Mouse (Mus musculus) 416B (cell line): ENCODE measurements around the gene Ncln.
A peak's percentile ranks its signal among the peaks of the same experiment; 100 is the strongest.

Experiments
- DNase-seq: peaks from one replicate; pipeline ENCODE4 v3.0.0; 2011; ENCODE audit warnings: low read depth

Gene Ncln

DNA sequence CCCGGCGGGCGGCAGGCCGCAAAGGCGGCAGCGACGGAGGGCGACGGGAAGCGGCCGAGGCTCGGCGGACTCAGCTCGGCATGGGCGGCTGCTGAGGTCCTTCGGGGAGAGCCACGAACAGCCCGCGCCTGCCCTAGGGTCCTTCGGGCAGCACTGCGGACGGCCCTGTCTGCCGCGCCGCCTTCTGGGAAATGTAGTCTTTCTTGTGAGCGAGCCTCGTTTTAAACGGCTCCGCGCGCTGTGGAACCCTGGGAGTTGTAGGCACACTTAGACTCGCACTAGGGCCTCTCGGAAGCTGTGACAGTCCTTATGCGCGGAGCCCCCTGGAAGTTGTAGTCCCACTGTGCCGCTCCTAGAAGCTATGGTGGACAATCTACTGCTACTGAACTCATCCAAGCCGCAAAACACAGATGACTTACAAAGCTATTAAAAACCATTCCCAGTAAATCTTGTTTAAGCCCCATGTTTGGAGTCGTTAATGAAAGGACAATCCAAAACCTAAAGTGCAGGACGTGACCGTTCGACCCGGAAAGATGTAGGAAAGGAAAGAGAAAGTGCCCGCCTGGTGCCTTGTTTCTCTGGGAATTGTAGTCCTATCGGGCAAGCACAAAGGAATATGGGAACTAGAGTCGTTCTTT lies at the start of gene Ncln:
TSS of gene Ncln (minus strand) at position 129 of the 638 bp plus-strand sequence.
- DNase-seq: peak; percentile 99

DNA sequence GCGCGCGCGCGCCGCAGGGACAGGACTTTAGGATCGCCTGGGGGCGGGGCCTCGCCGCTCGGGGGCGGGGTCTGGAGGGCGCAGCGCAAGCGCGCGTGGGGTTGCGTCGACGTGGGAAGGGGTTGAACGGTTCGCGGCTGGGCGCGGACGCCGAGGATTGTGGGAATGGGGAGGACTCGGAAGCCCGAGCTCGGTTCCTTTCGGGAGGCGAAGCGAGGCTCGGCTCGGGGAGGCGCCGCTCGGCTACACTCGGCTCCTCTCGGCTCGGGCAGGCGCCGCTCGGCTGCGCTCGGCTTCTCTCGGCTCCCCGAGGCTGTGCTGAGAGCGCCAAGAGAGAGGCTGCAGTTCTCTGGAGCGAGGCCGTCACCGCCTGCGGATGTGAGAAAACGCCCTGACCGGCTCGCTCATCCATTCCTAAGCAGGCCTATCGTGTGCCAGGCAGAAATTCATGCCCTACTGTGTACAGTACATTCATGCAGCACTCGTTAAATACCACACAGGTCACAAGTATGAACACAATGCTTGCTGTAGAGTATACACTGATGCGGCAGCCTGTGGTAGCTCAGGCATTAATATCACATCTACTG lies 49.1 kb upstream of the Ncln start, which contains the start of gene Gna11:
TSS of gene Gna11 (minus strand) at position 30 of the 587 bp plus-strand sequence.
- peak; percentile 98 for DNase-seq

DNA sequence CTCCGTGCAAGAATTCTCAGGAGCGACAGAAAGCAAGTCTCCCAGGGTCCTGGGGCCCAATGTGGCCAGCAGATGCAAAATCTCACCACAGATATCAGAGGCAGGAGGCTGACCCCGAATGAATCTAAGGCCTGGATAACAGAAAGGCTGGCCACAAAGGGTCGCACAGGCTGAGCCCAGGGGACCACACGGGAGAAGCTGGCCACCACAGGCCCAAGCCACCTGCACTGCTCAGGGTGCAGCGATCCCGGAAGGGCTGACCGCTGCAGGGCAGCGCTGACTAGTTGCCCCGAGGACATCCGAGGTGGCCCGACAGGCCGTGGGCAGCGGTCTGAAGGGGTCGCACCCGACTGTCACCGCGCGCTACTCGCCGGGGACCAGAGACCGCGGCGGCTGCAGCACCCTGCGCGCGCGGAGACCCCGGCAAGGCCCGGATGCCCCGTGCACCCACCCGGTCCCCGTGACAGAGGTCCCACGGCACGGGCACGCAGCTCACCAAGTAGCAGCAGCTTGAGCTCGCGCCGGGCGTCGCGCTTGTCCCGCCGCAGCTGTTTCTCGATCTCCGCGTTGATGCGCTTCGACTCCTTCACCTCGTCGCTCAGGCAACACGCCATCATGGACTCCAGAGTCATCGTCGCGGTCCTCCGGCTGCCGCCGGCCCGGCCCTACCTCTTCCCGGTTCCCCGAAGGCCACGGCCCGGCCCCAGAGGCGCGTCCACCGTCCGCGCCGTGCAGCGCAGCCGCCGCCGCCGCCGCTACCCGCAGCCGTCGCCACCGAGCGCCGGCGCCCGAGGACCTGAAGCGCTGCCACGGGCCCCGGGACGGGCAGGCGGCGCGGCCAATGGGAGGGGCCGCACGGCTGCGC lies 48.3 kb upstream of the Ncln start:
- DNase-seq: no peak

DNA sequence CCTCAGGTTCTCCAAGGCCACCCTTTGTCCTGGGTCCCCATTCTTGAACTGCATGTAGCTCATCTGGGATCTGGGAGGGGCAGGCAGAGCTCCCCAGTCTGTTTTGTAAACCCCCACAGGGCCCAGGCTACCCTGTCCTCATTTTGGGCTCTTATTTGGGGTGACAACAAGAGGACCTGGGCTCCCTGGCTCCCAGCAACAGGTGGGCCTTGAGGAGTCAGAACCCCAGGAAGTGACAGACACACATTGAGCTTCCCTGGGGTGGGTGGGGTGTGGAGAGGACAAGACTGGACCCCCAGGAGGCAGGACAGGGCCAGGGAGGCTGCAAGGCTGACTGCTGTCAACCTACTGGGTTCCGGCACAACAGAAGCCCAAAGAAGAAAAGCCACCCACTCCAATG lies 47.4 kb upstream of the Ncln start:
- no peak for DNase-seq

DNA sequence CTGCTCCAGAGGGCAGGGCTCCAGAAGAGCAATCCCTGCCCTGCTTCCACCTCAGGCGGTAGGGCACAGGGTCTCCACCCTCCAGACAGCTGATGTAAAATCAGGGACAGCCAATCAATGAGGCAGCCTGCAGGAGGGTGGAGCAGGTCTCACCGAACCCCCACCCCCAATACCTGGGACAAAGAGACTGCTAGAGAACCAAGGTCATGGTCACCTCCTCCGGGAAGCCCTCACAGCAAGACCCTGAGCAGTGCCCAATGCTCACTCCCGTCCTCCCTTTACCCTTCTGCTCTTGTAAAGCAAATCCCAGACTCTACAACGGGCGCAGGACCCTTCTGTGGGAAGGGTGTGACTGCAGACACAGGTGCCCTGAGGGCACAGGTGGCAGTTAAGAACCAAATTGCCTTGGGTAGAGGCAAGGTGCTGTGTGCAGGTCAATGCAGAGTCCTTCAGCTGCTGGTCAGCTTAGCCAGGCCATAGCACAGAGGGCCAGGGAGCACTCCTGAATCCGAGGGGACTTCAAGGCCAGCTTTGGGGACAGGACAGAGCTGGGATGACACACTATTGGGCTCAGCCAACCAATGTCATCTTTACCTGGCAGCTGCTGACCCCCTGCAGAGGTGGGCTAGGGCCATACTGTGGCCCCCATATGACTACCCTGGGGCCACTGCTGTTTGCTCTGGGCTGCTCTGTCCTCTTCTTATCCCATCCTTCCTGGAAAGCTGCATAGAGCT lies 46.7 kb upstream of the Ncln start:
- DNase-seq: no peak

DNA sequence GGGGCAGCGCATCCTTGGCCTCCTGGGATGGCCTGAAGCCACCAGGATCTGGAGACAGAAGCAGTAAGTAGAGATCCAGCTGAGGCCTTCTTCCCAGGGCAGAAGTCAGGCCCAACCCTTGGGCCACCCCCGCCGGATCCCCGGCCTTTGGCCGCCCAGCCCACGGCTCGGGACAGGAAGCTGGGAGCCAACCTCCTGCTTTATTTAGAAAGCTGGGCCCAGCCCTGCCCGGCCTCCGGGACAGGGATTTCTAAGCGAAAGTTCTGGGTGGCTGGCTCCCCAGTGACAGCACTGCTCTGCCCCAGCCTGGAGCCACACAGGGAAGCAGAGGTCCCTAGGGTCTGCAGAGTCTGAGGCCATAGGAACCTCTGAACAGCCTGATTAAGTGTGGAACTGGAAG lies 45.6 kb upstream of the Ncln start:
- DNase-seq: no peak

DNA sequence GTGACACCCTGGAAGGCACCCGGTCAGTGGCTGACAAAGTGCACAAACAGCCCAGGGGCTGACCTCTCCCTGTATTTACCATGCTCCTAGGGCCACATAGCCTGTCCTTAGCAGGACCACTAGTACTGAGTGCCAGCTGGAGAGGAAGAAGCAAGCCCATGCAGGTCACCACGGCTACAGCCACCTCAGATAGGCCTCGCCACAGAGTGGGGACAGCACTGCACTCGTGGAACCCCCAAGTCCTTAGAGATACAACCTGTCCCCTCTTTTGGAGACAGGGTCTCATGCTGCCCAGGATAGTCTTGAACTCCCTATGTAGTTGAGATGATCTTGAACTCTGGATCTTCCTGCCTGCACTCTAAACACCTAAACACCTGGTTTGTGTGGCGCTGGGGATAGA lies 45.2 kb upstream of the Ncln start:
- no peak for DNase-seq

DNA sequence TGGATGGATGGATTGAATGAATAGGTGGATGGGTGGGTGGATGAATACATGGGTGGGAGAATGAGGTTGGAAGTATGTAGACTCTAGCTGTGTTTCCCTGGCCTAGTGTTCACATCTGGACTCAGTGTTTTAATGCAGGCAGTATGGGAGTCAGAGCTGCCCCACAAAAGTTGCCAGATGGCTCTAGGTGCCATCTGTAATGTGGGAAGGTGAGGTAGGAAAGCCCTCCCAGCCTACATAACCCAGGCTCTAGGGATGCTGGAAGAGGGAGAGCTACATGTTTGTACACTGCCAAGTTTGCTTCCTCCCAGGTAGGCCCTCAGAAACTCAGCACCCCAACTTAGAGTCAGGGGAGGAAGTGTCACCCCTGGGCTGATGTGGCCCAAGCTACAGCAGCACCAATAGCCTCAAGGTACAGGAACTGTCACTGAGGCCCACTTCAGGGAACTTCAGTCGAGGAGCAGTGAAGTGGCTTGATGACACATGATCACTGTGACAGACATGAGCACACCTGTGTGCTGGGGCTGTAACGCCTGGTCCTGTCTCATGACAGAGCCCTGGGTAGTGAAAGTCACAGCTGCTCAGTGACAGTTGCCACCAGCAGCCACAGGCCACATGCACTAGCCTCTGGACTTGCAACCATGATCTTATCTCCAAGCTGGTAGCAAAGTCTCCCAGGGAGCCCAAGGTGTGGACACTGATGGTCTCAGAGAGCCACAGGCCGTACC lies 42.3 kb upstream of the Ncln start:
- DNase-seq: peak; percentile 40

DNA sequence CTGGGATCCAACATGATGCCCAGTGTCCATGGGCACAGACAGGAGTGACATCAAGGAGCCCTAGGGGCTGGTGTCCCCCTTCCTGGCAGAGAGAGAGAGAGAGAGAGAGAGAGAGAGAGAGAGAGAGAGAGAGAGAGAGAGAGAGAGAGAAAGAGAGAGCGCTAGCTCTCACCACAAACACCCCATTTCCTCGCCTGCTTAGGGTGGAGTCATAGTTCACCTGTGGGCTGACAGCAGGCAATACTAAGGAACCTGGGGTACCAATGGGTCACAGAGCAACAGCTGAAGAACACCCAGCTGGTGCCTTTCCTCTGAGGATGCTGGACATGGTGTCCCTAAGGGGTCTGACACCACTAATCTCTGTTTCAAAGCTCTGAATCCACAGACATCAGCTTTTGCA lies 41.2 kb upstream of the Ncln start:
- no peak for DNase-seq

DNA sequence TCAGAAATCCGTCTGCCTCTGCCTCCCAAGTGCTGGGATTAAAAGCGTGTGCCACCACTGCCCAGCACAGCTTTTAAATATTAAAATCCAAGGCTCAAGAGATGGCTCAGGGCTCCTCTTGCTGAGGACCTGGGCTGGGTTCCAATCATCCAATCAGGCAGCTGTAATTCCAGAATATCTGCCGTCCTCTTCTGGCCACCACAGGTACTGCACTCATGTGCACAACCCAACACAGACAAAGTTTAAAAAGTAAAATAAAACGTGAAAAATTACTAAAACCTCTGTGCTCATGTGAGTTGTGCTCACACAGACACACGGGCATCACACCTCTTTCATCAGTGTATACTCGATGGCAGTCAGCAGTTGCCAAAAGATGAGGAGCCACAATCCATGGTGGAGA lies 40.5 kb upstream of the Ncln start:
- DNase-seq: peak; percentile 52

DNA sequence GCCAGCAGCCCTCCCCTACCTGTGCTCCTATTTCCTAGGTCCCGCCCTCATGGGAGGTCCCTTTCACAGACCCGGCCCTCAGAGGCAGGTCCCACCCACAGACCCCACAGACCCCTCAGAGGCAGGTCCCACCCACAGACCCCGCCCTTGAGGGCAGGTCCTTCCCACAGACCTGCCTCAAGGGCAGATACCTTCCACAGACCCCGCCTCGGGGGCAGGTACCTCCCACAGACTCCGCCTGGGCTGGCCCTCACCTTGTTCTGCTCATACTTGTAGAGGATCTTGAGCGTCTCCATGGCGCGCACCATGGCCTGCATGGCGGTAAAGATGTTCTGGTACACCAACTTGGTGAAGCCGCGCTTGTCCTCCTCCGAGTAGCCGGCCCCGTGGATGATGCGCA lies 38.6 kb upstream of the Ncln start:
- DNase-seq: no peak

DNA sequence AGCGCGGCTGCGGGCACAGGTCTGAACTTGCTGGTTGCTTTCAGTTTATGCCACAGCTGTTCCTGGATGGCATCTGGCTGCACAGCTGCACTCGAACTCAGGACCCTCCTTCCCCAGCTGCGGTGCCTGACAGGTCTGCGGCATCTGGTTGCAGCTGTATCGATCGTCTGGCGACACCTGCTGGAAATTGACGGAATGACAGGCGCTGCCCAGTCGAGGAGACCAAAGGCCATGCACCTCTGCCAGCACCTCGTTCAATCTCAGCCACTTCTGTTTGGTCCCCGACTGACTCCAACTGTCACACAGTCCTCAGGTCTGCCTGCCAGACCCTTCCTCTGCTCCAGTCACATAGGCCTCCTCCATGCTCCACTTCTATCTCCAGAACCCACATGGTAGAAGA lies 30.6 kb upstream of the Ncln start:
- DNase-seq: peak; percentile 81

DNA sequence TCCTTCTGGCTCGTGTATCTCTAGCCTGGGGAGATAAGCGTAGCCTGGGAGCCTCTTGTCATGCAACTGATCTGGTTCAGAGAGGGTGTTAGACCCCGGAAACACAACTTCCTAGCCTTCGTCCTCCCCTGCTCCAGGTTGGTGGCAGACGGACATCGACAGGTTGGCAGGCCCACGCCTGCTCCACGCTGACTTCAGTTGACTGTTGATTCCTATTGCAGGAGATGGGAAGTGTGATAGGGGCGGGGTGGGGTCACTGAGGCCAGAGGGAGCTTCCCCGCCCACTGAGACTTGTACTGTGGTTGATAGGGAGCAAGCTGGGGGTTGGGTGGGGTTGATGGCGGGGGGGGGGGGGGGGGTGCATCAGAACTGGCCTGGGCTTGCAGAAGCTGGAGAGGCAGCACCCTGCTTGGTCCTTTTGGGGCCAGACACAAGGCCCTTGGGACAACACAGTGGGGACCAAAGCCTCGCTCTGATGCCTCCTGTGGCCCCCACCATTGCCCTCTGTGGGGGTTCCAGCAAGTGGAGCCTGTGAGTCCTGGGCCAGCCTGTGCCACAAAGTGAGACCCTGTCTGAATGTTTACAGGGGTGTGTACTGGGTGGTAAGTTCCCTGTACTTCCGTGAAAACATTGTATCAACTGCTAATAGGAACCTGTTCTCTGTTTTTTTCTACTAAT lies 29.0 kb upstream of the Ncln start:
- DNase-seq: peak; percentile 90

DNA sequence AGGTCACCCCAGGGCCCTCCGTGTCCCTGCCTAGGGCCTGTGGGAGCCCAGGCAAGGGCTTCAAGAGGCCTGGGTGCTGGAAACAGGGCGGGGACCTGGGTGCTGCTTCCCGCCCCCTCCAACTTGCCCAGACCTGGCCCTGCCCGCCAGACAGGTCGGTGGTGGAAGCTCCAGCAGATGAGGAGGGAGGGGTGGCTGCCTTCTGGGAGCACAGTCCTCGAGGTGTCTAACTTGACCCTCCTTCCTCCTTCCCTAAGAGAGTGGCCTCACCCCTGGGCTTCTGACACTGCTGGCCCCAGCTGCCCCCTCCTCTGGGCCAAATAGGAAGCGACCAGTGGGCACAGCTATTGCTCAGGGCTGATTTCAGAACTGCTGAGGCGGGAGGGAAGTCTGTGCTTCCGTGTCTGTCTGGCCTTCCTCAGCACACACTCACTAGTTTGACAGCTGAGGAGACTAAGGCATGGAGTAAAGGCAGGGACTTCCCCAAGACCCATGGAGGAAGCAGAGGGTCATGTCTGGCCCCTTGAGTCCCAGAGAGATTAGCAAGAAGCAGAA lies 27.9 kb upstream of the Ncln start, which contains the start of gene Gna15:
TSS of gene Gna15 (minus strand) at position 175 of the 555 bp plus-strand sequence.
- peak; percentile 92 for DNase-seq

DNA sequence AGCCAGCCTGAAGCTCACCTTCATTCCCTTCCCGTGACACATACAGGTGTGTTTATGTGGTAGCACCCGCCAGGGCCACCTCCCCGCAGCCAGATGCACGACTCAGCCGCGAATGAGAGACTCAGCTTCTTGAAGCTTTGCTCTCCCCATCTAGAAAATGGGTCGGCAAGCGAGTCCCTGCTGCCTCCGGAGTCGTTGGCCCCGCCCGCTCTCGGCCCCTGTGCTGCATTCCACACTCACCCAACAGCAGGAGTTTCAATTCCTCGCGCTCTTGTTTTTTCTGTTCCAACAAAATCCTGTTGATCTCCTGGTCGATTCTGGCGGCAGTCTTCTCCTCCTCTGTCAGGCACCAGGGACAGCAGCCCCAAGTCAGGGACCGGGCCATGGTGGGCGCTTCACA lies 27.4 kb upstream of the Ncln start:
- peak; percentile 65 for DNase-seq

DNA sequence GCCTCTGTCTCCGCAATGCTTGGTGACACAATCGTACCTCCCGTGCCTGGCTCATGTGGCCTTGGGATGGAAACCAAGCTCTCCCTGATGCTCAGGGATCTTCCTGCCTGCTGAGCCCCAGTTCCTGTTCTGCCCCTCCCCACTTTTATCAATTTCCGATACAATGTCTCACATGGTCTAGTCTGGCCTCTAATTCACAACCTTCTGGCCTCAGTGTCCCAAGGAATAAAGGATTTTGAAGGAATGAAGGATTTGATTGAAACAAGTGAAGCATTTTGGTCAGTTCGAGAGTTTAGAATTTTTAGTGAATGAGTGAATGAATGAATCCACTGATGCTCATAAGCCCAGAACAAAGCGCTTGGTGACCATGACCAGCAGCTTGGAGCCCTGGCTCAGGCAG lies 26.9 kb upstream of the Ncln start:
- DNase-seq: peak; percentile 57

DNA sequence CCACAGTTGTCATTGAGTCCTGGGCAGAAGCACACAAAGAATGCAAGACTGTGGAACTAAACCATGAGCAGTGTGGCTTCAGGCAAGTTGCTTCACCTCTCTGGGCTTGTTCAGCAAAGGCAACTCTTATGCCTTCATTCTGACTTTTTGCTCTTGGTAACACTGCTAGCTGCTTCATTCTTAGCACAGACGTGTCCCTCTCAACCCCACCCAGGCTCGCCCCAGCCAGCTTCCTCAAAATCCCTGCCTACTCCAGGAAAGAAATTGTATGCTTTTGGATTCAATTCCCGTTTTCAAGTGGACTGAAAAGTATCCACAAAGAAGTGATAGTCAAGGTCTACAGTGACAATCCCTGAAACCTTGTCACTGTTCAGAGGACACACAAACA lies 23.8 kb upstream of the Ncln start:
- no peak for DNase-seq

DNA sequence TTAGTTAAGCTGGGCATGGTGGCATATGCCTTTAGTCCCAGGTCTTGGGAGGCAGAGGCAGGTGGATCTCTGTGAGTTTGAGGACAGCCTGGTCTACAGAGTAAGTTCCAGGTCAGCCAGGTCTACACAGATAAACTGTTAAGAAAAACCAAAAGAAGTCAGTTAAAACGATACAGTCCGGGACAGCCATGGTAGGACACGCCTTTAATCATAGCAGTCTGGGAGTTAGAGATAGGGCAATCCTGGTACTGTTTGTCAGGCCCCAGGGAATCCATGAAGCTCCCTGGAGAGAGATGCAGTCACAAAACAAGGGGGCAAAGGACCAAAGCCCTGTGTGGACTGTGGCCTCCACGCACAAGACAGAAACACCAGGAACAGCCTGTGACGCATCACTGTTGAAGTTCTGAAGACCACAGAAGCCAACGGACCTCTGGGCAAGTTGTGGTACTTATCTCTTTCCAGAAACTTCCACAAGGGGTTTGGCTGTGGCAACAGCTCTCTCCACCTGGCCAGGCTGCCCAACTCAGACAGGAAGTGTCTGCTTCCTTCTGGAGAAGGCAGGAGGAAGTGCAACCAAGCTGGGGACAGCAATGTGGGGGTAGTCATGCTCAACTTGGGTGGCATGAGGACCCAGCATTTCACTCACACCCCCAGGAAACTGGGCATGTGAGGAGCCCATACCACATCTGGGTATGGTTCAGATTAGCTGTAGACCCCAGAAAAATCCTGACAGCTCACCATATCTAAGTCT lies 23.2 kb upstream of the Ncln start:
- DNase-seq: peak; percentile 98

DNA sequence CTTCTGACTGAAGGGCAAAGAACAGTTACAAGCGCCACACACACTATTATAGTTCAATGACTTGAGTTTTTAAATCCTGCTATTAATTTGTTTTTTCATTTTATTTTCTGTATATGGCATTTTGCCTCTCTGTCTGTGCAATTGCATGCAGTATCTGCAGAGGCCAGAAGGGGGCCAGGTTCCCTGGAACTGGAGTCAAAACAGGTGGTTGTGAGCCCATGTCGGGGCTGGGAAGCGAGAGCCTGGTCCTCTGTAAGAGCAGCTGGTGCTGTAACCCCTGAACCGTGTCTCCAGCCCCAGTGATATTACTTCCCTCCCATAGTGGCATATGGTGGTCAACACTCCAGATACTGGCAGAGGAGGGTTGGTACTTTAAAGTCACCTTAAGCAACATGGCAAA lies 22.4 kb upstream of the Ncln start:
- DNase-seq: peak; percentile 79

DNA sequence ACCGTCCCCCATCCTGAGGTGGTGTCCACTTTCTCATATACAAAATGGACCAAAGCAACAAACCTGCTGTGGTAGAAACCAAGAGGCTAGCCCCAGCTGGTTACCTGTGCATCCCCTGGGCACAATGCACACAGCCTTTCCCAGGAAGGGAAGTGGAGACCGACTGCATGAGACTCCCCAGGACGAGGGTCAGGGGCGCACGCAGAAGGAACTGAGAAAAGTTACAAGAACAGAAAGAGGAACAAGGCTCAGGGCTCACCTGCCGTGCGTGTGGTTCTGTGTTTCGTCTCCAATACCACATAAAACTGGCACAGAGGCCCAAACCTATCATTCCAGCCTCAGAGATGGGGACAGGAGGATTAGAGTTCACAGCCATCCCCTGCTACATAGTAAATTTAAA lies 21.0 kb upstream of the Ncln start:
- no peak for DNase-seq
